Mouse (Mus musculus) E14TG2a.4 (cell line): ENCODE measurements at regions not wholly inside any gene's neighbourhood (a gene's known extent, or its start where the extent isn't known, plus 50 kb on each side); places are given as distances from the start of the nearest gene placed in this dataset.

Experiments used
- CTCF ChIP-seq: conservative IDR thresholded peaks from 2 replicates; pipeline ENCODE4 v1.5.1; 2014; ENCODE audit warnings: low read length
- NANOG ChIP-seq: IDR thresholded peaks from 2 replicates; pipeline ENCODE4 v1.6.1; 2014; ENCODE audit warnings: borderline replicate concordance, low read length, mixed read lengths

GRCm38 (mm10) chr4:142909355-142909947 lies 303.3 kb downstream of the Prdm2 start:
- TF ChIP-seq CTCF = no peak
- no peak for TF ChIP-seq NANOG
